ENCODE assay signal across 14 mouse cellular contexts in genomic region chr4:152013036-152013813, GRCm38 (mm10). TPM values are rescaled to one million over a fixed set of nuclear protein-coding genes. Genes with fewer than 3 reads are reported as not detected.
DNase-seq lines count a peak whose midpoint lies in the region; ATAC-seq and TF ChIP-seq lines count a peak whose summit lies in the region.
"Had no signal": no experiment of that assay in that cellular context is flagged by ENCODE, and none has a peak within 500 bp of the region (broad histone marks: within the 10 kb centered on the region; RNA-seq: fewer than 3 reads in every experiment).

No protein-coding gene starts in this region.

- peak overlapping the region; percentile 98 for H3K27ac ChIP-seq in gastrocnemius, adult 2 months
- no peak overlapping the region for H3K27ac ChIP-seq in midbrain, embryonic 11.5 days (ENCODE audit: low read depth, low read length)
- H3K27ac ChIP-seq in midbrain, embryonic 15.5 days: no peak overlapping the region
- H3K27ac ChIP-seq in forebrain, embryonic 13.5 days: no peak overlapping the region
- H3K27ac ChIP-seq: left cerebral cortex, adult 2 months; midbrain, embryonic 12.5 days; neural tube, embryonic 15.5 days had no signal

- peaks cover 8% of the 10 kb centered on the region; the same call in 1 of the 2 replicates for H3K27me3 ChIP-seq in midbrain, embryonic 11.5 days (ENCODE audit: control insufficient read depth, insufficient read depth, low read length)
- 0 out of 2 replicates have a peak, but pooled peaks cover 9% of the 10 kb centered on the region for H3K27me3 ChIP-seq in midbrain, embryonic 15.5 days (replicated peaks)
- peaks cover 26% of the 10 kb centered on the region for H3K27me3 ChIP-seq in forebrain, embryonic 13.5 days

- no peaks in the 10 kb centered on the region for H3K9me3 ChIP-seq in midbrain, embryonic 11.5 days (ENCODE audit: control insufficient read depth, low read length)
- no peaks in the 10 kb centered on the region for H3K9me3 ChIP-seq in midbrain, embryonic 15.5 days
- H3K9me3 ChIP-seq in forebrain, embryonic 13.5 days (replicated peaks): no peaks in the 10 kb centered on the region
- H3K9me3 ChIP-seq: G1E; midbrain, embryonic 12.5 days; neural tube, embryonic 15.5 days had no signal

- intact Hi-C loops in gastrocnemius, adult 2 months (cut with DNase I): no loop called here
- intact Hi-C loops in heart, postnatal 14 days (cut with DNase I): no loop called here

- no peak for TF ChIP-seq CTCF in gastrocnemius, adult 2 months (IDR thresholded peaks at IDR 0.05)

- ATAC-seq in midbrain, embryonic 11.5 days (ENCODE audit: low FRiP score): no peak
- ATAC-seq in midbrain, embryonic 15.5 days (replicated peaks): no peak
- no peak for ATAC-seq in forebrain, embryonic 13.5 days
- ATAC-seq: intestine, embryonic 16.5 days had no signal

- no peaks in the 10 kb centered on the region; the same call in 1 of the 2 replicates for H3K36me3 ChIP-seq in midbrain, embryonic 11.5 days (ENCODE audit: control insufficient read depth, insufficient read depth, low read length)
- peaks cover 2% of the 10 kb centered on the region; the same call in 1 of the 2 replicates for H3K36me3 ChIP-seq in midbrain, embryonic 15.5 days (replicated peaks)
- peaks cover 25% of the 10 kb centered on the region for H3K36me3 ChIP-seq in forebrain, embryonic 13.5 days (ENCODE audit: poor library complexity, severe bottlenecking)

- H3K4me1 ChIP-seq in midbrain, embryonic 11.5 days (ENCODE audit: control insufficient read depth, insufficient read depth, low read length): peaks cover 20% of the 10 kb centered on the region
- H3K4me1 ChIP-seq in midbrain, embryonic 15.5 days: peaks cover 27% of the 10 kb centered on the region
- peaks cover 27% of the 10 kb centered on the region for H3K4me1 ChIP-seq in forebrain, embryonic 13.5 days

- 89% methylated on average over 12 of the region's 12 CpGs for WGBS in midbrain, embryonic 11.5 days
- 89% methylated on average over 12 of the region's 12 CpGs for WGBS in midbrain, embryonic 15.5 days
- WGBS in forebrain, embryonic 13.5 days: 87% methylated on average over 12 of the region's 12 CpGs

- H3K4me2 ChIP-seq in midbrain, embryonic 11.5 days: no peak overlapping the region
- no peak overlapping the region for H3K4me2 ChIP-seq in midbrain, embryonic 15.5 days
- no peak overlapping the region for H3K4me2 ChIP-seq in forebrain, embryonic 13.5 days
- H3K4me2 ChIP-seq: midbrain, embryonic 12.5 days; neural tube, embryonic 15.5 days had no signal

- H3K4me3 ChIP-seq in gastrocnemius, adult 2 months: peak overlapping the region; percentile 90
- no peak overlapping the region for H3K4me3 ChIP-seq in midbrain, embryonic 11.5 days (ENCODE audit: low read depth, low read length)
- H3K4me3 ChIP-seq in midbrain, embryonic 15.5 days: no peak overlapping the region
- H3K4me3 ChIP-seq in forebrain, embryonic 13.5 days: no peak overlapping the region
- H3K4me3 ChIP-seq: left cerebral cortex, adult 2 months; midbrain, embryonic 12.5 days; neural tube, embryonic 15.5 days had no signal

- no peak overlapping the region for H3K9ac ChIP-seq in midbrain, embryonic 11.5 days (ENCODE audit: low read length)
- H3K9ac ChIP-seq in midbrain, embryonic 15.5 days: no peak overlapping the region
- no peak overlapping the region for H3K9ac ChIP-seq in forebrain, embryonic 13.5 days
- H3K9ac ChIP-seq: midbrain, embryonic 12.5 days; neural tube, embryonic 15.5 days had no signal

- peak; percentile 75 for DNase-seq in gastrocnemius, adult 2 months
- DNase-seq in gastrocnemius, postnatal 4 days (ENCODE audit: low spot score in 2 of 2): no peak
- peak; percentile 75 for DNase-seq in midbrain, embryonic 11.5 days (ENCODE audit: low spot score, missing footprints)
- peak; percentile 44 to 55 for DNase-seq in heart, postnatal 14 days
- no peak for DNase-seq in adrenal gland, adult (ENCODE audit: inconsistent age in 2 of 2, low spot score in 1 of 2)
- no peak for DNase-seq in cerebellum, postnatal 10 days
- DNase-seq: right cerebral cortex, postnatal 4 days had no signal

RNA-seq across cellular contexts. Expression of gene Klhl21, which starts 4.6 kb away (rescaled TPM):
- 100 to 1,000 TPM in 1 of 2 experiments, 10 to 100 TPM in 1; 92.5 to 125 TPM for total RNA-seq in gastrocnemius, adult 2 months (2021)
- total RNA-seq in gastrocnemius, postnatal 4 days (2021): 10 to 100 TPM; 37.2 to 38.9 TPM
- polyA plus RNA-seq in midbrain, embryonic 11.5 days (2014; fragmentation: Nextera tagmentation; extraction: Ambion mirVana): 2.0 and 2.6 TPM in 2 replicates
- 3.6 and 4.0 TPM in 2 replicates for polyA plus RNA-seq in midbrain, embryonic 15.5 days (2015; fragmentation: Nextera tagmentation; extraction: Ambion mirVana)
- 10 to 100 TPM; 53.0 to 56.9 TPM for total RNA-seq in heart, postnatal 14 days (2021)
- polyA plus RNA-seq in forebrain, embryonic 13.5 days (2015; fragmentation: Nextera tagmentation; extraction: Ambion mirVana): 2.7 and 3.0 TPM in 2 replicates

RNA-seq across cellular contexts. Expression of gene Zbtb48, which starts 14.2 kb away (rescaled TPM):
- total RNA-seq in gastrocnemius, adult 2 months (2021): 1 to 10 TPM; 2.4 to 3.3 TPM
- total RNA-seq in gastrocnemius, postnatal 4 days (2021): 1 to 10 TPM; 5.5 to 5.7 TPM
- 21.1 and 22.5 TPM in 2 replicates for polyA plus RNA-seq in midbrain, embryonic 11.5 days (2014; fragmentation: Nextera tagmentation; extraction: Ambion mirVana)
- polyA plus RNA-seq in midbrain, embryonic 15.5 days (2015; fragmentation: Nextera tagmentation; extraction: Ambion mirVana): 22.1 and 23.9 TPM in 2 replicates
- total RNA-seq in heart, postnatal 14 days (2021): 1 to 10 TPM; 4.7 to 7.5 TPM
- 18.5 and 25.2 TPM in 2 replicates for polyA plus RNA-seq in forebrain, embryonic 13.5 days (2015; fragmentation: Nextera tagmentation; extraction: Ambion mirVana)

RNA-seq across cellular contexts. Expression of gene Phf13, which starts 17.2 kb away (rescaled TPM):
- 1 to 10 TPM; 4.5 to 4.6 TPM for total RNA-seq in gastrocnemius, adult 2 months (2021)
- total RNA-seq in gastrocnemius, postnatal 4 days (2021): 10 to 100 TPM; 13.9 to 16.1 TPM
- 21.5 and 22.9 TPM in 2 replicates for polyA plus RNA-seq in midbrain, embryonic 11.5 days (2014; fragmentation: Nextera tagmentation; extraction: Ambion mirVana)
- polyA plus RNA-seq in midbrain, embryonic 15.5 days (2015; fragmentation: Nextera tagmentation; extraction: Ambion mirVana): 22.5 and 22.7 TPM in 2 replicates
- total RNA-seq in heart, postnatal 14 days (2021): 1 to 10 TPM; 7.6 to 8.5 TPM
- polyA plus RNA-seq in forebrain, embryonic 13.5 days (2015; fragmentation: Nextera tagmentation; extraction: Ambion mirVana): 17.6 and 19.4 TPM in 2 replicates

RNA-seq across cellular contexts. Expression of gene Thap3, which starts 24.4 kb away (rescaled TPM):
- 10 to 100 TPM; 31.1 to 32.5 TPM for total RNA-seq in gastrocnemius, adult 2 months (2021)
- 10 to 100 TPM; 45.3 to 48.9 TPM for total RNA-seq in gastrocnemius, postnatal 4 days (2021)
- 21.9 and 24.6 TPM in 2 replicates for polyA plus RNA-seq in midbrain, embryonic 11.5 days (2014; fragmentation: Nextera tagmentation; extraction: Ambion mirVana)
- 38.3 and 39.5 TPM in 2 replicates for polyA plus RNA-seq in midbrain, embryonic 15.5 days (2015; fragmentation: Nextera tagmentation; extraction: Ambion mirVana)
- total RNA-seq in heart, postnatal 14 days (2021): 10 to 100 TPM; 13.9 to 14.5 TPM
- polyA plus RNA-seq in forebrain, embryonic 13.5 days (2015; fragmentation: Nextera tagmentation; extraction: Ambion mirVana): 39.6 and 40.6 TPM in 2 replicates

RNA-seq across cellular contexts. Expression of gene Tas1r1, which starts 25.1 kb away (rescaled TPM):
- total RNA-seq in gastrocnemius, adult 2 months (2021): under 1 TPM; 0.53 to 0.59 TPM
- 1 to 10 TPM; 3.0 to 3.5 TPM for total RNA-seq in gastrocnemius, postnatal 4 days (2021)
- polyA plus RNA-seq in midbrain, embryonic 11.5 days (2014; fragmentation: Nextera tagmentation; extraction: Ambion mirVana): 0.44 and 0.58 TPM in 2 replicates
- polyA plus RNA-seq in midbrain, embryonic 15.5 days (2015; fragmentation: Nextera tagmentation; extraction: Ambion mirVana): 1.5 and 1.6 TPM in 2 replicates
- total RNA-seq in heart, postnatal 14 days (2021): under 1 TPM in 1 of 2 experiments, not detected in 1; 0.07 TPM
- 0.53 and 0.83 TPM in 2 replicates for polyA plus RNA-seq in forebrain, embryonic 13.5 days (2015; fragmentation: Nextera tagmentation; extraction: Ambion mirVana)

Comparison
In these comparisons a context has a peak if more than half of its experiments do, and no peak if none do; other contexts are left out.
1. DNase-seq: peak in gastrocnemius, adult 2 months (single experiment), midbrain, embryonic 11.5 days (single experiment) and heart, postnatal 14 days (2 of 2); none in gastrocnemius, postnatal 4 days (0 of 2), adrenal gland, adult (0 of 2) and cerebellum, postnatal 10 days (0 of 2).